Mouse (Mus musculus) kidney, adult 18-20 months (tissue): Measurements from ENCODE around the gene Ahcyl2.

Source experiments
- DNase-seq: peaks from one replicate; pipeline ENCODE4 v3.0.0; 2021

Ahcyl2 gene

GRCm38 (mm10) chr6:29770672-29771321 is 3.0 kb downstream of the Ahcyl2 start:
- DNase-seq: no peak

GRCm38 (mm10) chr6:29772236-29772635 is 4.4 kb downstream of the Ahcyl2 start:
- DNase-seq: no peak

DNA sequence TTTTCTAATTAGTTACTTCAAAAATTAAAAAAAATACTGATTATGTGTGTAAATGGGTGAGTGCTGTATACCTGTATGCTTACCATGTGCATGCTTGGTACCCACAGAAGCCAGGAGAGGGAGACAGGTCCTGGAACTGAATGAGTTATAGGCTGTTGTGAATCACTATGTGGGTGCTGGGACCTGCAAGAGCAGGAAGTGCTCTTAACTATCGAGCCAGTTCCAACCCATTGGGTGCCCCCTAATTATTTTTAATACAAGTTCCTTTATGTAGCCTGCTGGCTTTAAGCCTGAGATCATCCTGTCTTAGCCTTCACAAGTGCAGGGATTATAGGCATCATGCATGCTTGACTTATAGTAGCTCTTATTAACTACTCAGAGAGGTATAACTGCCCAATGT is 6.3 kb downstream of the Ahcyl2 start:
- DNase-seq: no peak

DNA sequence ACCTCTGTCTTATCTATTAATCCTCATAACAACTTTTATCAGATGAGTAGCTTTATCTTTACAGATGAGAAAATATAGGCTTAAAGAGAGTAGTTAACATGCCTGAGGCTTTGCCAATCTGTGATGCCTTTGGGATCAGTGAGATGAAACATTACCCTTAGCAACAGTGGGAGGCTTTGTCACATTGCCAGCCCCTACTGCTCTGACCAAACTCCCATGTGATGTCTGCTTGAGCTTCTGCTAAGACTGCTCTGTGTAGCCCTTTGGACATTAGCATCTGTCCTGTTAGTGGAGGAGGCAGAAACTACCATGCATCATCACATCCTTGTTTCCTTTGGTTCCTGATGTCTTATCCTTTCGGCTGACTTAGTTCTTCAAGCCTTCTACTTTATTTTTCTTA is 7.8 kb downstream of the Ahcyl2 start:
- peak; percentile 58 for DNase-seq

GRCm38 (mm10) chr6:29776542-29777237 is 8.9 kb downstream of the Ahcyl2 start:
- DNase-seq: no peak

- no peak for DNase-seq
Observed at GRCm38 (mm10) chr6:29777238-29777555, 9.4 kb downstream of the Ahcyl2 start.

GRCm38 (mm10) chr6:29780082-29780481 is 12.3 kb downstream of the Ahcyl2 start:
- no peak for DNase-seq

- DNase-seq: no peak
Observed at GRCm38 (mm10) chr6:29780571-29780970, 12.8 kb downstream of the Ahcyl2 start.

DNA sequence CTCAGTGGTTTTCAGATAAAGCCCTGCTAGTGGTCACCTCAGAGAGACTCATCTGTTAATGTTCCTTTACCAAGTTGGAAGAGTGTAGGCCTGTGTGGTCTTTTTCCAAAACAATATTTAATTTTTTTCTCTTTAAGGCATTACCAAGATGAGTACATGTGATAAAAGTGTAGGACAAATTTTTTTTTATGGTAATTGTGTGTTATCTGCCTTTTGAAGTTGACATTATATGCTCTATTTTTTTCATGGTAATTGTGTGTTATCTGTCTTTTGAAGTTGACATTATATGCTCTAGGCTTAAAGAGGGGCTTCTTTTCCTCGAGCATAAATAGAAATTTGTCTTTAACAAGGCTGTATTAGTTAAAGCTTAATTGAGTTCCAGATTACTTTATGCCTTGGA is 14.4 kb downstream of the Ahcyl2 start:
- DNase-seq: no peak

- DNase-seq: no peak
Observed at GRCm38 (mm10) chr6:29783960-29784359, 16.1 kb downstream of the Ahcyl2 start.

DNA sequence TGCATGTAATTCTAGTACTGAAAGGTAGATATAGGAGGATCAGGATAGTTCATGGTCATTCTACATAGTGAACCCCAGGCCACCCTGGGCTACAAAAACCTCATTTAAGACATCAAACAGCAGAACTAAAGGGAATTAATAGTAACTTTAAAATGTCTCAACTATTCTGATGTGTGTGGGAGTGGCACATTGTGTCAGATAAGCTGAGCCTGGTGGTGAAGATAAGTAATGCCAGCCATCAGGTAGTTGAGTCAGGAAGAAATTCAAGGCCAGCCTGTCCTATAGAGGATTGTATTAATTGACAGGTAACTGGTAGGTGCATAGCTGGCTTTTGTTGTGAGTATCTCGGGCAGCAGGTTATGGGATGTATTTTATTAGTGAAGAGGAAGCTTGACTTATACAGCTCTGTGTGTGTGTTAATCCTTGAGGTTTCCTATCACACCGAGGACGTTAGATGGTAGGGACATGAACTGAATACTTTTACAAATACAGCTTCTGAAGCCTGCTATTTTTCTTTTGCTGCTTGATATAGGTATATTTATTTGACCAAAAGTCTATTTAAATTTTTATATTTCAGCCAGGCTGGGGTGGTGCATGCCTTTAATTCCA is 16.7 kb downstream of the Ahcyl2 start:
- no peak for DNase-seq

DNA sequence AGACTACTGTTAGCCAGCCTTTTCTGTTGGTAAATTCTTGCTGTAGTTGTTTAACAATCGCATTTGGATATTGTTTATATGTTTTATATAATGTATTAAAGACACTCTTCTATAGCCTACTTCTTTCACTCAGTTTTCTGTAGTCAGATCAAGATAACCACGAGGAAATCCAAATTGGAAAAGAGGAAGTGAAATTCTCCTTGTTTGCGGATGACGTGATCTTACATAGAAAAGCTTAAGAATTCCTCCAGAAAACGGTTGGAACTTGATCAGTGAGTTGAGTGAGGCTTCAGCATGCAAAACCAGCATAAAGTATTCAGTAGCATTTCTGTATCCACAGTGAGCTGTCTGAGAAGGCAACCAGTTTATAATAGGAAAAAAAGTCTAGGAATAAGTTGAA is 17.9 kb downstream of the Ahcyl2 start:
- no peak for DNase-seq

- no peak for DNase-seq
Observed at GRCm38 (mm10) chr6:29788779-29789350, 21.1 kb downstream of the Ahcyl2 start.

DNA sequence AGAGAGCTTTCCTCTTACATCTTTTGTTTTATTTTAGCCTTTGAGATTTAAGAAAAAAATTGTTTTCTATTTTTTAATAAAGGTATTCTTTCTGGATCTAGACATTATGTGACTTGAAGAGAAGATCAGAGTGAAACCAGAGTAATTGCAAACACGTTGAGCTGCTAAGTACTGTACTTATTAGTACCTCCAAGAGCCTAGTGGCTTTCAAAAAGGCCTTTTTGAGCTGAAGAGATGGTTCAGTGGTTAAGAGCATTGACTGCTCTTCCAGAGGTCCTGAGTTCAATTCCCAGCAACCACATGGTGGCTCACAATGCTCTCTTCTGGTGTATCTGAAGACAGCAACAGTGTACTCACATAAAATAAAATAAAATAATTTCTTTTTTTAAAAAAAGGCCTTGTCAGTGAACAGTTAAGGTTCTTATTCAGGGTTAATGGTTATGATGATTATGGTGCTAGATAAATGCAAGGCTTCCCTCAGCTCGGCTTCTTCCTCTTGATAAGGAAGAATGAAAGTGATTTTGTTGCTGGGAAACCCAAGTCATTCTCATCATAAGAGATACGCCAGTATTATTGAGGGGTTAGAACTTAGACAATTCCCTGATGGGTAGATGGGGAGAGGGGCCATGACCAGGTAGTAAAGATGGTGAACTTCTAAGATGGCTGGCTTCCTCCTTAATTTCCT is 22.3 kb downstream of the Ahcyl2 start:
- DNase-seq: no peak

GRCm38 (mm10) chr6:29793520-29793919 is 25.7 kb downstream of the Ahcyl2 start:
- no peak for DNase-seq

DNA sequence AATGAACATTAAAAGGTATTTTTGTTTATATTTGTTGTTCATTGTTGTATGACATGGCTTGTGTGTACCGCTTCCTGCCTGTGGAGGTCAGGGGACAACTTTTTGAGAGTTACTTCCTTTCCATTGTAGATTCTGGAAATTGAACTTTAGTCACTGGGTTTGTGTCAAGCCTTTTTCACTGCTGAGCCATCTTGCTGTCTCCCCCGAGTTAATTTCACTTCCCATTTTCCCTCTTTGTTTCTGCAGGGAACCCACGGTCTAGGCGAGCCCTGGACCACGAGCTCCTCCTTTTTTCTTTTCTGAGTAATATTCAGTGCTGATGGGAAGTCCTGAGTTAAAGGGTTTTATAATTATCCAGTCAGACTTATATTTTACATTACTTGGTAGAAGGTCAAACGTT is 26.8 kb downstream of the Ahcyl2 start:
- DNase-seq: no peak

DNA sequence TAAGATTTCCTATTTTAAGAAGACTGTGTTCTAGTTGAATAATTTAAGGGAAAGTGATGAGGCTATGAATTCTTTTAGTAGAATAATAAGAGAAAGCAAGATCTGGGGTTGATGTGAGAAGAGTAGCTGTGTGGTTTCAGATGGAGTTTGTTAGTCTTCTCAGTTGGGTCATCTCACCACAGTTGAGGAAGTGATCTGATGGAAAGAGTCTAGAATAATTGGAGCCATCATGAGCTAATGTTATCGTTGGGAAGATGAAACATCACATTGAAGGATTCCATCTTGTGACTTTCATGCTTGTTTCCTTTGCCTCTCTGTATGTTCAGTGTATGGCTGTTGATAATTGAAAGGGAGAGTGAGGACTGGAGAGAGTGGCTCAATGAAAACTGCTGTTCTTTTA is 35.2 kb downstream of the Ahcyl2 start:
- DNase-seq: no peak

DNA sequence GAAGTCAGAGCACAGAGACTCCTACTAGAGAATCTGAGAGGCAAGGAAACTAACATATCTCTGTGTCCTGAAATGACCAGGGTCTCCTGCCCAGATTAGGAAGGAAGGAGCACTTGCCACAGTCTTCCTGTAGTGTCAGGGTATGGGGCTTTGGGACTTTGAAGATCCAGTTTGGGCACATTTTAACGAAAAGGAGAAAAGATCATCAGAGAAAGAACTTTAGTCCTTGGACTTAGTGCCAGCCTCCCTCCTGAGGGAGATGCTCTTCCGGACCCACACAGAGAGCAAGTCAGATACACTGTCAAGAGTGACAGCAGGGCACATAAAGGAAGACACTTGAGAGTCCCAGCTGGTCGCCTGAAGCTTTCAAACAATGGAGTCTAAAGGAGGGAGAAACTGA is 36.2 kb downstream of the Ahcyl2 start:
- DNase-seq: no peak

DNA sequence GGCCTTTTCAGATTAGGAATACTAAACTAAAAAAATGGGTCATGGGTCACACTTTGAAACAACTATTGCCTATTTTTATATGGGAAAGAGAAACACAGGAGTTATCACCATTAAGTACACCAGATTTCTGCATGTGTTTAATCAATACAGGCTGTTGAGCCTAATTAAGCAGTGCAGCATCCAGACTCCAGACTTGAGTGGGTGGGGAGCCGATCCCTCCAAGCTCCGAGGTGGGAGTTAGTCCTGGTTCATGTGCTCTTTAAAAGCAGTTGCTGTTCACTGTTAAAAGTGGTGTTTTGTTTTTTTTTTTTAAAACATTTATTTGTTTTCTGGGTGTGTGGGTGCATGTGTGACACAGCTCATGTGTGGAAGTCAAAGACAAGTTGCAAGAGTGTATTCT is 37.6 kb downstream of the Ahcyl2 start:
- no peak for DNase-seq

- no peak for DNase-seq
Observed at GRCm38 (mm10) chr6:29812076-29812475, 44.3 kb downstream of the Ahcyl2 start.

GRCm38 (mm10) chr6:29812651-29813050 is 44.8 kb downstream of the Ahcyl2 start:
- no peak for DNase-seq

GRCm38 (mm10) chr6:29814616-29815015 is 46.8 kb downstream of the Ahcyl2 start:
- DNase-seq: no peak

DNA sequence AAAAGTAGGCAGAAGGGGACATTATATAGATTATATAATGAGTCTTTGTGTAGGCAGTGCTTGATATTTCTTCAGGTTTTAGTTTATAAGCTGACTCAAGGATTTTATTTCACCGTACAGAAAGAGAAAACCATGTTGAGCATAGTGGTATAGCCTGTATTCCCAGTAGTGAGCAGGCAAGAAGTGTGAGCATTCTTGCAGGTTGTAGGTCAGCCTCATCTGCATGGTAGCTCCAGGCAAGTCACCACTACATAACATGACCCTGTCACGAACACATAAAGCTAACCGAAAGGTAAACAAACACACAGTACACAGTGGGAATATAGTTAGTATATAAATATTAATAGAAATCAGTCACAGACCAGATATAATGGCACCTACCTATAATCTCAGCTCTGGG is 47.2 kb downstream of the Ahcyl2 start:
- no peak for DNase-seq

DNA sequence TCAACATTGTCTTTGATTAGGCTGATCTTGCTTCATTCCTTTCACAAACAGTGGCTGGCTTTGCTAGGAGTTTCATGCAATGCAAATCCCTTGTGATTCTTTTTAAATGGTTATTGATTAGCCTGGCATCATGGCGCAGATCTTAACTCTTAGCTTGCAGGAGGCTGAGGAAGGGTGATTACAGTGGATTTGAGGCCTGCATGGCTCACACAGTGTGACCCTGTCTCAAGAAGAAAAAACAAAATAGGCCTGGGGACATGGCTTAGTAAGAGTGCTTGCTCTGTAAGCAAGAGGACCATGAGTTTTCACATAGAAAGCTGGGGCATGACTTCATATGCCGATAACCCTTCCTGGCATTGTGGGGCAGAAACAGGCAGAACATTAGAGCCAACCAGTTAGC is 47.8 kb downstream of the Ahcyl2 start:
- no peak for DNase-seq
